Mouse (Mus musculus) embryo, embryonic 9.5 days (tissue): Measurements from ENCODE around the gene Spag16.

ENCODE experiments used
- DNase-seq: peaks from one replicate; pipeline ENCODE4 v3.0.0-alpha.2; 2017; ENCODE audit errors: extremely low spot score

Gene Spag16

DNA sequence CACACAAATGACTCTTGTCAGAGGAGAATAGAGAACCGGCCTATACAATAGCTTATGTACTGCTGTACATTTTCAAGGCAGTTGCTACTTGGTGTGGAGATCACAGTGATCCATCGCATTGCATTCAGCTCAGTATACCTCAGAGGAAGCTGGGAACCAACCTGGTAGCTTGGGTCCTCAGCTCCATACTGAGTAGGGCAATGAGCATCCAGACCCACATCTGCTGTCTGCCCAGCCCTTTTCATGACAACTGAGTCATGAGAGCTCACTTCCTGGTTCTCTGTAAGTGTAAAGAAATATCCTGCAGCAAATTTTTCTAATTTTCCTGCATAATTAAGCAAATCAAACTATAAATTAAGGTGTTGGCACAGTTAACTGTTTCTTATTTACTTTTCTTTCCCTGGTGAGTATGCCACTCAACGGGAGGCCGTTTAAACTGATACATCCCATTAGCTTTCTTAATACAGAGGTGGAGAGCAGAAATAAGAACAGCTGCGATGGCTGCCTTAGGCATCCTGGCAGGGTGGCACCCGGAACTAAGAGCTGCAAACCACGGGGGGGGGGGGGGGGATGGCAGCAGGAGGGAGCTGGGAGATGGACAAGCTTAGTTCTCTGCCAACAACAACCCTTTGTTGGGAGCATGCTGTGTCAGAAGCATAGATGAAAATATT lies 255.6 kb downstream of the Spag16 start:
- no peak for DNase-seq

DNA sequence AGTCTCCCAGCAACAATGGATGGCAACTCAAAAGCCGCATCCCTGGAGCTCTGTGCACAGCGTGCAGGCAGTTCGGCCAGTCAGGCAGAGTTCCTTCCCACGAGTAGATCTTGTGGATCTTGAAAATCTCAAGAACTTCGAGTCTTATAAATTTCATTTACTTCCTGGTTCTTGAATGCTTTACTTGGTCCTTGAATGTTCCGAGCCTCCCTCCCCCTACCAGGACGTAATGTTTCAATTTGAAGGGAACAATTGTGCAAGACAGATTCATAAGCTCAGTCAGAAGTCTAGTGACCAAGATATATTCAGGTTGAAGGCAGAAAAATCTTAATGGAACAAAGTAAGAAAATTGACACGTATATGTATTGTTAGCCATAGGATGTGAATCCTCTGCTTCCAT lies 277.9 kb downstream of the Spag16 start:
- DNase-seq: no peak

DNA sequence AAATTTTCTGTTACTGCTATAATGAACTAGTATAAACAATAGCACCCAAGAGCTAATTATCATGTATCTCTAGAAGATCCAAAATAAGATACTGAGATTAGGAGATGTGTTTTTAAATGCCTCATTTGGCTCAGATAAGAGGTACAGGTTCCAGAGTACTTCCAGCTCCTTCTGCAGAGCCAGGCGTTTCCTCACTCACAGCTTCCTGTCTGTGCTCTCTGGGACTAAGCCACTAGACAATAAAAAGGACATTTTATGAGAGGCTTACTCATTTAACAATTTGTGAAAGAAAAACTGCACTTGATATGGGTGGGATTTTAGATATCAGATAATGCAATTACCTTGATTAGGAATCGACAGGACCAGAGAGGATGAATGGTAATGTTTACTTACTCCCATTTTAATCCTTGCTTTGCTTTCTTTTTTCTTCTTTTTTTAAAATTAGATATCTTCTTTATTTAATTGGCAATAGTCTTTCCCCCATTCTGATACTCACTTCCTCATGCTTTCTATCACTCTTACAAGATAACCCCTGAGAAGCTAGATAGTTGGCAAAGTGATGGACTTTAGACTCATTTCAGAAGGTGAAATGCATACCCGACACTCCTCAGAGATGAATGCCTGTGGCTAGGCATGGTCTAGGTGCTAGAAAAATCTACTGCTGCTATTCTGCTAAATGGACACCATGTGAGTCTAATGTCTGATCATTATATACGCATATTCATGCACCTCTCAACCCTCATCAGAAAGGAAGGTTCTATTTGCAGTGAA lies 289.6 kb downstream of the Spag16 start:
- no peak for DNase-seq

DNA sequence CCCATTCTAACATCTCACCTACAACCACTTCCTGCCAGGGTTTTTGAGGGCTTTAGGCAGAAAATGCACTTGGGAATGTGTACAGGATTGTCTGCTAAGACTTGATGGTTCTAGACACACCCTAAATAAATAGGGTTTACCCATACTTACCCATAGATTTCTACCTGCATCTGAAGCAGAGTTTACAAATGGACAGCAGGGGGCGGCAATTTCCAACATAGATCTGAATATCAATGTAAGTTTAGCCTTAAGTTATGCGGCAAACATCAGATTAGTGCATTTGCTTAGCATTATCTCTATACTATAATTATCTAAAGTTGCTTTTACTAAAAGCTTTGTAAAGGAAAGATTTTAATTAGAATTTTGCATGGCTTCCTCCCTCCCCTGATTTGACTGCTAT lies 301.3 kb downstream of the Spag16 start:
- no peak for DNase-seq

DNA sequence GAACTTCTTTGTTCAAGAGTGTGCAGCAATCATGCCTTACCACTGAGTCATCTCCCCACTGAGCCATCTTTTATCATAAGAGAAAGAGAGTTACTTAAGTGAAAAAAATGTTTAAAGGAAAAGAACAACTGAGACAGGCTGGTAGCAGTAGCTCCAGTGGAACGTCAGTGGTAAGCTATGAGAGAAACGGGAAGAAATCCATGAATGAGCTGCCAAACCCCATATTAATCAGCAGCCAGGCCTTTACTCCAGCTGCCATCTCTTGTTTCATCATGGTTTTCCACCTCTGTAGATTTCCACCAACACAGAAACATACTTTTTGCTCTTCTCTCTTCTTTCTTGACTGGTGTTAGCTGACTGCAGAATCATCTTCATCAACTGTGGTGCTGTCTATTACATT lies 308.8 kb downstream of the Spag16 start:
- DNase-seq: no peak

DNA sequence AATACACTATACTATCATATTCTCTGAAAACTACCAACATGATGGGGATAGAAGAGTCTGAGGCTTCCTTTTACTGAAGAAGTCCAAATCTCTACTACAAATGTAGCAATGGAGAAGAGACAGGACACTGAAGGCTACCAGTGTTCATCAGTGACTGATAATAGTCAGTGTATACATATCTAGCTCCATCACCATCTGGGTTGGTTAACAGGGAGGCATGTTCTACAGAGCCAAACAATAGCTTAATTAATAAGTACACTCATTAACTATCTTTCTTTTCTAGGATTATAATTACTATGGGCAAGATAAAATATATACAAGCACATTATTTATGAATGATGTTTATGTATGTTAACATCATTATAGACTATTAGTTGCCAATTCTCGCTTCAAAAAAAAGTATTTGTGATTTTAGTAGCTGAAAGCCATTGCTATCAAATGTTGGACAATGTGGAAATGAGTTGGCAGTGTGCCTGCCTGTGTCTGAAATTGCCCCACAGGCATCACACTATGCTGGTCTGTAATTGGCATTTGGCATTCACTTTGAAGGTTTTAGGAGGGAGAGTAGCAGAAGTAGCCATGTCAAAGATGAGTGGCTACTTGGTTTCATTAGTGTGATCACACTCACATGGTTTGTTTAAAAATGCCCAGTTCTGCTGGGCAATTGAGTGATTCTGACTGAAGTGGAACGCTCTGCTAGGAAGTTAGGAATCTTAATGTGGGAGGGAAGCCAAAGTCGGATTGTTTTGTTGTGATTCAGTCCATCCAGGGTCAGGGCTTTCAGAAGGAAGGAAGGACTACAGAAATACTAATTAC lies 338.8 kb downstream of the Spag16 start:
- DNase-seq: no peak

DNA sequence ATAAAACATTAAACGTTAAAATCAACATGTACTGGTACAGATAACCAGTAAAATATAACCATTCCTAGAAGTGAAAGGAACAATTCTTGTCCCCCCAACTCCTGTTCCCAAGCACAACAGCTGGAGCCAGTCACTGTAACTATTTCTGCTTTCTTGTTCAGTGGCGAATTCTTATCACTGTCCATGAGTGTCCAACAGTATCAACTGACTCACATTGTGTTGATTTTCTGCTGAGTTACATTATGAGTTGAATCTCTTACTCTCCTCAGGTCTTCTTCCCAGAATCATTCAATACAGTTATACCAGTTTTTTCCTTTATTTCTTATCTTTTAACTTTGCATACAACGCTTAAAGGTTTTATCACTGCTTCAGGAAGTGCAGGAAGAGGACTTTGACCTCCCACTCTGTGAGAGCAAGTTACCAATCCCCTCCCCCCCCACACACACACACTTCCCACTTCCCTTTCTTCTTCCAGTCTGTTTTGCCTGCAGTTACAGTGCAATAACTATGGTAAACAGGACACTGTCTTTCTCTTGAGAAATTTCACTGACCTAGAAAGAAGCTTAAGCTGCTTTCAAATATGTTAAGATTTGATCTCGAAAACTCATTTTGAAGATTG lies 353.5 kb downstream of the Spag16 start:
- DNase-seq: peak; percentile 1

DNA sequence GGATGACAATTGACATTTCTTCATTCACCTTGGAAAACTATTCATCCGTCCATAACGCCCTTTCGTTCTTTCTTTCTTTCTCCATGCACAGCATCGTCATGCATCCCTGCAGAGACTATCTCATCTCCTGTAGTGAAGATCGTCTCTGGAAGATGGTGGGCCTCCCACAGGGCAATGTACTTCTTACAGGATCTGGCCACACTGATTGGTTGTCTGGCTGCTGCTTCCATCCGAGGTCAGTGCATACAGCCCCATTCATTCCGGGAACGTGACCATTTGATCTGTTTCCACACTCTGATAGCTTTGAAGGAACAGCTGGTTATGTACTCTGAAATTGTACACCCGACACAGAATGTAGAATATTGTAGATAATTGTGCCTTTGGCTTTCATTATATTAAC lies 438.0 kb downstream of the Spag16 start:
- no peak for DNase-seq

DNA sequence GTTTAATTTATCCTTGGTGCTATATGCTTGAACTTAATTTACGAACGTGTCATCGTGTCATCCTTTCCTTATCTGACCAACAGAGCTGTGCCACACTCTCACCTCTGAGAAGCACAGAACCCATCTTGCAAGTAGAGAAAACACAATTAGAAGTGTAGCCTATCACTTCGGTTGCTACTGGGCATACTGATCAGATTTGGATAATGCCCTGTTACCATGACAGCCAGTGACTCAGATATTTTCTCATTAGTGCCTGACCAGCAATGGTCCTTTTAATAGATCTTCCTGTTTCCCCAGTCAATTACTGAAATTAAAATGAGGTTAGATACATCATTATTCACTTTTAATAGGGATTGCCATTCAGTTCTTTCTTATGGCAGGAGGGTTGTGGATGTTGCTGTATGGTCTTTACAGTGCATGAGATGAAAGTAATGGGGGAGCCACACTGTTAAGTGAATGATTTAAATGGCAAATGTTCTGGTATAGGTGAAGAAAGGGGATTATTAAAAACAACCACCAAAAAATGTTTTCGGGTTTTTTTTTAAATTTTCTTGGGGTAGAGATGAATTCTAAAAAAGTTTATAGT lies 439.2 kb downstream of the Spag16 start:
- DNase-seq: no peak

DNA sequence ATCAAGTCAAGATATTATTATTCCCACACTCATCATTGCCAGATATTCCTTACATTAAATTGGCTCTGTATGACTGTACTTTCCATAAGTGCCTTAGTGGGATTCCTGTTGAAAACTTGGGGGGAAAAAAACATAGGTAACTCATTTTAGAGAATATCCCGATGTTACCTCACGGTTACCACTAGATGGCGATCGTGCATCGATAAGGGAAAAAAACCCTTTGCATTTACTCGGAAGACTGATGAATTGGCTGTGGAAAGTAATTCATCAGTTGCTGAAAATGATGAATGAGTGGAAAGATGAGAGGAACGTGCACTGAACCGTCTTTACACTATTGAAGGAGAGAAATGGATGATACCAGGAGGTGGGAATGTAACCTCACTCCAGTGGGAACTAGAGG lies 443.4 kb downstream of the Spag16 start:
- peak; percentile 6 for DNase-seq

DNA sequence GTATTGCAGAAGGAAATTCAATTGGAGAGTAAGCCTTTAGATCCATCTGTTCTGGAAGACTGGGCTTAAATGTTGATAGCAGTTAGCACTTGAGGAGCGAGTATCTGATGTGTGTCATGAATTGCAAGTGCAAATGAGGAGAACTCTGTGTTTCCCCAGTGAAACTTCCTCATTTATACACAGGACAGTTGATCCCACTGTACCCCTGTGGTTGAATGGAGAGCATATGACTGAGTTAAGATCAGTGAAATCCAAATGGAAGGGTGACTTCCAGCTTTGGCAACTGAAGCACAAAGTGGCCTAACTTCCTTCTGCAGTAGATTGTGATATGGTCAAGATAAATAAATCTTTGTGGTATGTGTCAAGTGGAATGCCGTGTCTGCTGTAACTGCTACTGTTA lies 446.0 kb downstream of the Spag16 start:
- DNase-seq: no peak

DNA sequence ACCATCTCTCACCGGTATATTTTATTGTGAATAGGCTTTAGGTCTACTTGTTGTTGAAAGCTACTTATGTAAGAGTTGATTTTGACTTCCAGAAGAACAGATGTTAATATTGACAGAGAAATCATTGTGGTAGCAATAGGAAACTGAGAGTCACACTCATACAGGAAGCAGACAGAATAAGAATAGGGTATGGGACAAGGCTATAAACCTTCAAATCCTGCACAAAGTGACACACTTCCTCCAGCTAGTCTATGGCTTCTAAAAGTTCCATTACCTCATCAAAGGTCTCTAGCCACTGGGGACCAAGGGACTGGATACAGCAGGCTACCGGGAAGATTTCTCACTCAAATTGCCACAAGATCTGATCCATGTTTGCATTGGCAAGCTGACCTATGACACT lies 452.5 kb downstream of the Spag16 start:
- DNase-seq: no peak

DNA sequence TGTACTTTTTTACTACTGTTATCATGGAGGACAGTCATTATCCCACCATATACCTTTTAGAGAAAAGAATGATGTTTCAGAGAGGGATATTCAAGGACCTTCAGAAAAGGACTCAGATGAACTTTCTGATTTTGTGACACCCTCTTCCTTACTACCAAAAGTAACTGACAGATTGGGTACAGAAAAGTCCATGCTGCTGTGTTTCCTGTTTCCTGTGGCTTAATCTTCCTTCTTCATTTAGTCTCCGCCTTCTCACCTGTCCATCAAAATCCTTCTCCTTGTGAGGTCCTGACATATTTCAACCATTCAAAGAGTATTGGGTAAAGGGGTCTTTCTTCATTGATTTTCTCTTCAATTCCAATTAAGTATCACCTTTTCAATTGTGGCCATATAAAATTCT lies 456.6 kb downstream of the Spag16 start:
- DNase-seq: no peak

DNA sequence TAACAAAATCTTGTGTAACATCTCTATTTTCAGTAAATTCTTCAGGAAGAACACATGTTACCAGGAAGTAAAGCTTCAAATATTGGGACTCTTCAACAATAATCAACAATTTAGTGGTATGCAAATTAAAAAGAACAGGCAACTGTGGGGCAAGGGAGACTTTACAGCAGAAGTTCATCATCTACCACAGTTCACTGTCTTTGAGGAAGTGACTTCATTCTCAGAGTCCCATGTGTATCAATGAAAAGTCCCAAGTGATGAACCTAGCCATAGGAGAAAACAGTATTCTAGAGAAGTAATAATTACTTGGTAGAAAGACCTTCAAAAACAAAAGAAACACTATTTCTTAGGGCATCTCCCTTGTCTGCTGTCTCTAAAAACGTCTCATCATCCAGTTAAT lies 457.4 kb downstream of the Spag16 start:
- DNase-seq: no peak

DNA sequence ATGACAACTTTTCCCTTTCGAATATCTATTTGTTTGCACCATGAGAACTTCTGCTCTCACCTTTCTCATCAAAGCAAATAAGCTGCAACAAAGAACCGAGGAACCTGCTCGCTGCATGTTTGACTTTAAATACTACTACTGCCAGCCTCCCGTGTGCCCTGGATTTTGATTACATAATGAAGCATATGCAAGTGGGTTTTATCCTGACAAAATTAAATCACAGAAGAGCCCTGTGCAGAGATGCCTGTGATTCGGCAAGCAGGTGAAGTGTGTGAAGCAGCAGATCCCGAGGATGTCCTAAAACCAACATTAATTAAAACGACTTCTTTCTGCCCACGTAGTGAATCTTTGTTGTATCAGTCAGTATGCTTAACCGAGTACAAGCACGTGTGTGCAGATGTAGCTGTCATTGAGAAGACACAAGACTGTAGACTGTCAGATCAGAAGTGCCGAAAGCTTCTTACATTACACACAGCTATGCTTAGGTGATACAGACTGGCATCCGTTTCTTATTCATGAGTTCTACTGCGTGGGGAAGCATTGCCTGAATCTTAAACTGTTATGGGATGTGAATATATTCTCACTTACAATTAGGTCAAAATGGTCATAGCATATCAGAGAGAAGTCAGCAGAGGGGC lies 489.5 kb downstream of the Spag16 start:
- no peak for DNase-seq

DNA sequence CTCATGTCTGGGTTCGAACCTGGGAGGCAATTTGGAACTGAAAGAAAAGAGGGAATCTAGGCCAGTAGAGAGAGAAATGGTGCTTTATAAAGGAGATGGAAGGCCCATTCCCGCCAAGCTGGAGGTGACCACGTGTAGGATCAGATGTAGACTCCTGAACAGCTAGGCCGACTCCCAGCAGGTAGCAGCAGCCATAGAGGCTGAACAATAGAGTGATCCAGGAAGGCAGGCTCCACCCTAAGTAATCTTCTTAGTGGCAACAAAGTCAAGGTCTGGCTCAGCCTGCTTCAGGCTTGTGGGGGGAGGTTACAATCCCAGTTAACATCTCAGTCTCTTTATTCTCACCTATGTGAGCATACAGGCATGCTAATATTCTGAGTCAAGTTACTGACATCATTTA lies 494.2 kb downstream of the Spag16 start:
- no peak for DNase-seq

DNA sequence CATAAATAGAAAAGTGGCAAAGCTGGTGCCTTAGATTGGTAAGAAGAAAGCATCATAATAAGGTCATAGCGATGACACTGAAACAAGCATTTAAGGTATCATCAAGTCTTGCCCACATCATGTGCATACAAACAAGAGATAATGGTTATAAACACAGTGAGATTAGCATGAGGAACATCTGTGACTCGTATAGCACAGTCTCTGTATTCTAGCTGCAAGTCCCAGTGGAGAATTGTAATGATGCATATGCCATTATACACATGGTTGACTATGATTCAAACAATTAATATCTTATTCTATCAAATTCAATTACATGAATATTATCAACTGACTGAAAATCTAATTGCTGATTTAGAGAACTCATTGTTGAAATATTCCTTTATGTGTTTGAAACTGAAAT lies 519.4 kb downstream of the Spag16 start:
- DNase-seq: no peak

DNA sequence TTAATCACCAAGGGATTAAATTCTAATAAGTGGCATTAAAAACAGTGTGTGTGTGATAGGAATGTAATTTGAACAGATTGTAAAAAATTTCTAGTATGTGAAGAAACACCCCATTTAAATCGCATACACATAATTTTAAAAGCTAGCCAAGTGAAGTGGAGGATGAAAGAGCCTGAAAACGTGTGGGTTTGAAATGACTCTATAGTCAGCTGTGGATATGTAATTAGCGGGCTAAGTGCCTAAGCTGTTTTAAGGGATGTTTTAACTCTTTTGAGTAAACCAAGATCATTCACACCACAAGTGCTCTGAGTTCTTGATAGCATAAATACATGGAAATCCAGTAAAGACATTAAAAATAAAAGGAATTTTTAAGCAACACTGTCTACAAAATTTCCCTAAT lies 524.6 kb downstream of the Spag16 start:
- no peak for DNase-seq

DNA sequence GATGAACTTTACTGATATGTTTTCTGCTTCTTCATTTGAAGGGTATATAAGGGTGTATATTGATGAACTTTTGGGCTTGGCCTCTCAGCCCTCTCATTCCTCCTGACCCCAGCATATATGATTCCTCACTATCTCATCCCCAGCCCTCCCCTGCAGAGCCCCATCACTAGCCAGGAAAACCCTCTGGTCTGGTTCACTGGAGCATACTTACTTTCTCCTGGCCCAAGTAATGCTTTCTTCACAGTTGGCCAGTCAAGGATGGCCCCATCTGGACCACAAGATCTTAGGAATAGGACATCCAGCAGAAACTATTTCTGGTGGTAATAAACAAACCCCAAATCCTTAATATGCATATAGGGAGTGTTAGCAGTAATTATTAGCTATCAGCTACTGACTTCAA lies 527.2 kb downstream of the Spag16 start:
- DNase-seq: no peak

DNA sequence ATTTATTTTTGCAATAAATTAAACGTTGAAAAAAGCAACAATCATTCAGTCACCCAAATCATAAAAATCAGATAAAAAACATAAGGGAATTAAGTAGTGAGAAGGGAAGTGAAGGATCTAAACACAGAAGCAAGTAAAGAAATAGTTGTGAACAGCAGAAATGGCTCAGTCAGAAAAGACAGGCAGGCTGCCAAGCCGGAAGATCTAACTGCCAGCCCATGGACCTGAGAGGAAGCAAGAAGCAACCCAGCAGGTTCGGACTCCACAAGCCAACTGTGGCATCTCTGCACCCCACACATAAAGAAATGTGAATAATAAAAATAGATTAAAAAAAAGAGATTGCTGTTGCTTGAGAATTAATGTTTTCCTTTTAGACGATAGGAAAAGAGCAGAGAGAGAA lies 545.0 kb downstream of the Spag16 start:
- no peak for DNase-seq

DNA sequence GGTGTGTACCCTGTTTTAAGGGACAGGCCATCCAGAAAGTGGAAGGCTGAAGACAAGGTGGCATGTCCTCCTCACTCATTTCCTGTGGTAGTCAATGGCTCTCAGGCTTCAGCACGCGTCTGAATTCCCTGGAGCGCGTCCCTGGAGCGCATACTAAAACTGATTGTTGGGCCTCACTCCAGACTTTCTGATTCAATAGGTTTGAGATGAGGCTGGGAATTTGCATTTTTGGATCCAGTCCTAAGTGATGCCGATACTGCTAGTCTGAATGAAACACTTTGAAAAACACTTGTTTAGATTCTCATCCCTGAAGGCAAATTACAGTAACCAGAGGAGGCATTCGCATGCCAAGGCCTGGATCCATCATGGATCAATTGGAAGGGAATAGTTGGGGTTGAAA lies 553.3 kb downstream of the Spag16 start:
- DNase-seq: no peak
